Mouse (Mus musculus): Measurements from ENCODE around the gene Coa3. TPM values are rescaled to one million over a fixed set of nuclear protein-coding genes. Genes with fewer than 3 reads are reported as not detected.

Coa3 gene
- total and polyA plus RNA-seq, 3 experiments, result 120 to 325 TPM; not detected in 1

GRCm38 (mm10) chr11:101265906-101266305, 13.0 kb downstream of the Coa3 start:
- no peaks in the 10 kb centered on the region for H3K9me3 ChIP-seq (replicated peaks; ENCODE audit: insufficient read depth, low read length)
- H3K4me1 ChIP-seq (ENCODE audit: control insufficient read depth in 1 of 2, insufficient read depth in 2 of 2, low read length in 2 of 2), result peaks cover 0 to 13% of the 10 kb centered on the region in 2 experiments; a peak in 2 of 4 replicates
- no peak overlapping the region for H3K27ac ChIP-seq (ENCODE audit: control insufficient read depth, low read depth, low read length)
- H3K9ac ChIP-seq (ENCODE audit: control insufficient read depth, low read depth, low read length, poor library complexity, severe bottlenecking), result no peak overlapping the region
- no peak overlapping the region for H3K4me3 ChIP-seq (ENCODE audit: control insufficient read depth in 1 of 2, insufficient read depth in 1 of 2, low read depth in 2 of 2, low read length in 2 of 2)
- no peaks in the 10 kb centered on the region for H3K79me2 ChIP-seq (ENCODE audit: control insufficient read depth, insufficient read depth, low read length, poor library complexity)
- no peaks in the 10 kb centered on the region; a peak in 1 of 4 replicates for H3K27me3 ChIP-seq (ENCODE audit: control insufficient read depth in 1 of 2, insufficient read depth in 2 of 2, low read length in 2 of 2)
- H3K36me3 ChIP-seq (ENCODE audit: control insufficient read depth in 1 of 2, insufficient read depth in 2 of 2, low read length in 2 of 2), result peaks cover 0 to 2% of the 10 kb centered on the region in 2 experiments; a peak in 1 of 4 replicates
- TF ChIP-seq RCOR1 (IDR thresholded peaks at IDR 0.05; ENCODE audit: low read depth, low read length) (no peak), POLR2A (IDR thresholded peaks at IDR 0.05; ENCODE audit: control insufficient read depth in 1 of 2, insufficient read depth in 1 of 2, low read depth in 1 of 2, low read length in 2 of 2, poor library complexity in 1 of 2) (no peak), POLR2AphosphoS2 (IDR thresholded peaks at IDR 0.05; ENCODE audit: low read length) (no peak), NRF1 (IDR thresholded peaks at IDR 0.05; ENCODE audit: insufficient read depth, low read depth, low read length, poor library complexity, severe bottlenecking) (no peak)
- DNase-seq (ENCODE audit: low read depth, low spot score), result no peak

GRCm38 (mm10) chr11:101264954-101265471, 13.9 kb downstream of the Coa3 start:
- H3K9ac ChIP-seq (ENCODE audit: control insufficient read depth, low read depth, low read length, poor library complexity, severe bottlenecking), result no peak overlapping the region
- peaks cover 0 to 18% of the 10 kb centered on the region in 2 experiments; a peak in 3 of 4 replicates for H3K4me1 ChIP-seq (ENCODE audit: control insufficient read depth in 1 of 2, insufficient read depth in 2 of 2, low read length in 2 of 2)
- DNase-seq (ENCODE audit: low read depth, low spot score), result no peak
- no peak for TF ChIP-seq ZMIZ1 (IDR thresholded peaks at IDR 0.05; ENCODE audit: low read depth, low read length)
- TF ChIP-seq MAFK (IDR thresholded peaks at IDR 0.05; ENCODE audit: borderline replicate concordance, low read depth, low read length), result no peak
- TF ChIP-seq CTCF (IDR thresholded peaks at IDR 0.05 in 2 of 3, conservative IDR thresholded peaks at IDR 0.05 in 1 of 3; ENCODE audit: control insufficient read depth in 1 of 3, insufficient read depth in 1 of 3, low read depth in 2 of 3, low read length in 3 of 3, poor library complexity in 1 of 3, severe bottlenecking in 1 of 3), result no peak
- no peak for TF ChIP-seq TCF12 (IDR thresholded peaks at IDR 0.05; ENCODE audit: low read depth, low read length)
- no peak for TF ChIP-seq ETS1 (IDR thresholded peaks at IDR 0.05; ENCODE audit: low read depth, low read length)
- no peak for TF ChIP-seq MYC (IDR thresholded peaks at IDR 0.05; ENCODE audit: low read depth, low read length)
- TF ChIP-seq CHD2 (IDR thresholded peaks at IDR 0.05; ENCODE audit: low read length), result no peak
- TF ChIP-seq MXI1 (IDR thresholded peaks at IDR 0.05; ENCODE audit: low read depth, low read length), result no peak
- TF ChIP-seq MYB (IDR thresholded peaks at IDR 0.05; ENCODE audit: low read depth, low read length), result no peak
- no peak for TF ChIP-seq USF1 (IDR thresholded peaks at IDR 0.05; ENCODE audit: low read depth, low read length)
- TF ChIP-seq MAX (IDR thresholded peaks at IDR 0.05; ENCODE audit: low read length), result no peak
- TF ChIP-seq EP300 (IDR thresholded peaks at IDR 0.05; ENCODE audit: low read depth in 1 of 2, low read length in 2 of 2), result no peak
- no peak for TF ChIP-seq POLR2A (IDR thresholded peaks at IDR 0.05; ENCODE audit: control insufficient read depth in 1 of 2, insufficient read depth in 1 of 2, low read depth in 1 of 2, low read length in 2 of 2, poor library complexity in 1 of 2)
- no peak for TF ChIP-seq GABPA (IDR thresholded peaks at IDR 0.05; ENCODE audit: low read depth, low read length)
- TF ChIP-seq NELFE (IDR thresholded peaks at IDR 0.05; ENCODE audit: low read depth, low read length), result no peak
- TF ChIP-seq TBP (IDR thresholded peaks at IDR 0.05; ENCODE audit: low read depth, low read length), result no peak
- no peak overlapping the region for H3K27ac ChIP-seq (ENCODE audit: control insufficient read depth, low read depth, low read length)
- peaks cover 3% of the 10 kb centered on the region; the same call in 1 of the 2 replicates for H3K79me2 ChIP-seq (ENCODE audit: control insufficient read depth, insufficient read depth, low read length, poor library complexity)
- H3K4me3 ChIP-seq (ENCODE audit: control insufficient read depth in 1 of 2, insufficient read depth in 1 of 2, low read depth in 2 of 2, low read length in 2 of 2), result no peak overlapping the region
- no peaks in the 10 kb centered on the region for H3K9me3 ChIP-seq (replicated peaks; ENCODE audit: insufficient read depth, low read length)
- peaks cover 0 to 2% of the 10 kb centered on the region in 2 experiments; a peak in 1 of 4 replicates for H3K36me3 ChIP-seq (ENCODE audit: control insufficient read depth in 1 of 2, insufficient read depth in 2 of 2, low read length in 2 of 2)
- no peaks in the 10 kb centered on the region; a peak in 1 of 4 replicates for H3K27me3 ChIP-seq (ENCODE audit: control insufficient read depth in 1 of 2, insufficient read depth in 2 of 2, low read length in 2 of 2)

All from MEL (cell line).